Mouse (Mus musculus) ES-E14 (cell line): Measurements from ENCODE around the gene BC107364.

Source experiments
- HCFC1 ChIP-seq: IDR thresholded peaks from 2 replicates; pipeline ENCODE4 v1.6.1; 2012; ENCODE audit warnings: low read length, inconsistent platforms, borderline replicate concordance; ENCODE audit not compliant: insufficient read depth
- ZC3H11A ChIP-seq: IDR thresholded peaks from 2 replicates; pipeline ENCODE4 v1.6.1; 2012; ENCODE audit warnings: low read depth, mild to moderate bottlenecking, inconsistent platforms, low read length, borderline replicate concordance
- ZNF384 ChIP-seq: IDR thresholded peaks from 2 replicates; pipeline ENCODE4 v1.6.1; 2012; ENCODE audit warnings: low read depth, low read length, inconsistent platforms

- TF ChIP-seq ZC3H11A (no peak), ZNF384 (no peak), HCFC1 (no peak)
These were observed 16.5 kb downstream of the BC107364 start for GRCm38 (mm10) chr3:96435557-96436091.
